Mouse (Mus musculus) retina, adult 2 months (tissue): Measurements from ENCODE around the gene Npas2.

Experiments
- DNase-seq: peaks from one replicate; pipeline ENCODE4 v3.0.0-alpha.2; 2012; ENCODE audit warnings: low read depth, low spot score

The Npas2 gene

DNA sequence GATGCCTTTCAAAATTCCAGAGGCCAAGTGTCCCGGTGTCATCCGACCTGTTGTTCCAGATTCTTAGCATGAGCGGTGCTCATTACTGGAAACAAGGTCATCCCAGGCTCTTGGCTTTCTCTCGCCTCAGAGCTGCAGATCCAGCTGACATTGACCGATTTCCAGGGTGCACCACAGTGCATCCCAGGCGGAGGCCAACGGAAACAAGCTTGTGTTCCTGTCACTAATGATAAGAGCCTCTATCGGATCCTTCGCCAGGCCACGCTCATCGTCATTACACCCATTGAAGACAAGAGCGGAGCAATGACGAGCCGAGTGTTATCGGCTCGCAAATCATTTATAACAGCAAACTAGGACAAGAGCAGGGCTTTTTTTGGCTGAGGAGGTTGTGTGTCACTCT, 91.3 kb downstream of the Npas2 start:
- DNase-seq: no peak

DNA sequence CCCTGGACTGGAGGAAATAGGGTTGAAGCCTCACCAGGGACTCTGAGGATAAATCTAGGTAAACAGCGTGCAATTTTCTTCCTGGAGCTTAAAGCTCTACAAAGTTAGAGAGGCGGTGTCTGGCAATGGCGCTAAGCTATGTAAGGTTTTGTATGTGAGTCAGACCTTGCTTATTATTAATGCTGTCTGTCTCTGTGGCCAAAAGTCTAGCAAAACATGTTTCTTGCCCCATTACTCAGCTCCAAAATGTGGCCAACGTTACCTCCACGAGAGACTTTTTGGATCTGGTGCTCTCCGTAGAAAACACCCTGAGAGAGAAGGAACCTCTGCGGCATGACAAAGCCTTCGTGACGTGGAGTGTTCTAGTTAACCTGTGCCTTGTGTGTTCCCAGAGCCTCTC, 93.5 kb downstream of the Npas2 start:
- no peak for DNase-seq

GRCm38 (mm10) chr1:39287831-39288230, 94.3 kb downstream of the Npas2 start:
- DNase-seq: no peak

DNA sequence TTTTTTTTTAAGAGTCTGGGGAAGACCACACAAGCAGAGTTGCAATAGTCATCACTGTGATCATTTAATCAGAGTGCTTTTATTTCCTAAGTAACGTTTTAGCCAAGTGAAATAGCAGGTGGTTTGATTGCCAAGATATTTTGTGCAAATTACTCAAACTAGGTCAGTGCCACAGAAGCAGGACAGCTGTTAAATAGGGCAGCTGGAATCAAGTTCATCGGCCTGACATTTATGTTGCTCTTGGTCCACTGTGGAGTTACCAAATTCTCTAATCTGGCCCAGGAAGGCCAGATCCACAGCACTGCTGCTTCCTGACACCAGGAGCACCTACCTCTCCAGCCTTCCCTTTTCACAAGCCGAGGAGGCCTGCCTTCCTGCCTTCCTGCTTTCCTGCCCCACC, 94.9 kb downstream of the Npas2 start:
- DNase-seq: no peak

DNA sequence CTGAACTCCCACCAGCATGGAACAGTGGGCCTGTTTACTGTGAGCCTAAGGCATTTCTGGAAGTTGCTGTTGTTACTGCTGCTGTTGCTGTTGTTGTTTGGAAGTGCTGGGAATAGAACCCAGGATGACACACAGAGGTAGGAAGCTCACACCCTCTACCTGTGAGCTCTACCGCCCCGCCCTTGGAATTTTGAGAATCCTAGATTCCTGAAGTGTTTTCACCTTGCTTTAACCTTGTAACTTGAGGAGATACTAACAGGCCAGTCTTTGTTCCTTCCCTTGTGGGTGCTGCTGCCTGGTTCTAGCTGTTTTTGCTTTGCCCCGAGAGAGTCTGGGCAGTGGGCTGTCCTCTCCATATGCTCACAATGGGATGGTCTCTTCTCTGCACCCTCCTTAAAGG, 98.5 kb downstream of the Npas2 start:
- no peak for DNase-seq

DNA sequence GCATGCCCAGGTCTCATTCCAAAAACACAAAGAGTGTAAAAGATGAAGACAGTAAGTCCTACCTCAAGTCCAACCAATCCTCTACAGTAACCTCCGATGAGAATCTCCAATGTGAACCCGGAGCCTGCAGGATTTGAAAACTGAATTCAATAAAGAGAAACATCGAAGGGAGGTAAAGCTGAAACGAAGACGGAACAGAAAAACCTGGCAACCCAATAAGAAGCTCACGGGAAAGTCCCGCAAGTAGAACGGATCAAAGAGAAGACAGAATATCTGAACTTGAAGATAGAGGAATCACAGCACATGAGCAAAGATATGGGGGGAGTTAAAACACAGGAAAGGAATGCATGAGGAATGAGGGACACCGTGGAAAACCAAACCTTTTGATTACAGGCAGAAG, 104.8 kb downstream of the Npas2 start:
- DNase-seq: no peak

GRCm38 (mm10) chr1:39300243-39300642, 106.7 kb downstream of the Npas2 start:
- no peak for DNase-seq

DNA sequence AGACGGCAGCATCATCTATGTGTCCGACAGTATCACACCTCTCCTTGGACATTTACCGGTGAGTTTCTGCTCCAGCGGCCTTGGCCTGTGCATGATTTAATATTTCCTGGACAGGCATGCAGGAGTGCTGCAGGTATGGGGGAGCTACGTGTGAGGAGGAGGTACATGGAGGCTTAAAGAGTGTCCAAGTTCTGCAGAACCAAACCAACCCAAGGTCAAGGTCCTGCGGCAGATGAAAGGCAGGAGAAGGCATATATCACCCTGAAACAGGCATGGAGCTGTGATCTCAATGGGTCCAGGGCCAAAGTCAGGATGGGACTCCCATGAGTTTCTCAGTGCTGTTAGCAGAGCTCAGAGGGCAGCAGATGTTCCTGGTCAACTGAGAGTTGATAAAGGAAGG, 107.1 kb downstream of the Npas2 start:
- no peak for DNase-seq

- DNase-seq: no peak
Measured at GRCm38 (mm10) chr1:39302246-39302645, 108.7 kb downstream of the Npas2 start.

- DNase-seq: no peak
Measured at GRCm38 (mm10) chr1:39303054-39303649, 109.6 kb downstream of the Npas2 start.

GRCm38 (mm10) chr1:39307291-39307690, 113.8 kb downstream of the Npas2 start:
- no peak for DNase-seq

- no peak for DNase-seq
Measured at GRCm38 (mm10) chr1:39307971-39308370, 114.4 kb downstream of the Npas2 start.

DNA sequence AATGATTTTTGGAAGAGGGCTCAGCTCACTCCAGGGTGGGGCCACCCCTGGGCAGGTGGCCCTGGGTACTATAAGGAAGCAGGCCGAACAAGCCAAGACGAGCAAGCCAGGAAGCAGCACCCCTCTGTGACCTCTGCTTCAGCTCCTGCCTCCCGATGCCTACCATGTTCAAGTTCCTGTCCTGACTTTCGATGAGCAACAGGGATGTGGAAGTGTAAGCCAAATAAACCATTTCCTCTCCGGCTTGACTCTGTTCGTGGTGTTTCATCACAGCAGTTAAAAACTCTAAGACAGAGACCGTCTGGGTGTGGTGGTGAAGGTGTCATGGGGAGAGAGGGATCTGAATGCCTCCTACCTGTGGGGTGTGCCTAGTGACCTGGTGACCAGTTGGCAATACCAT, 116.0 kb downstream of the Npas2 start:
- no peak for DNase-seq

- no peak for DNase-seq
Measured at GRCm38 (mm10) chr1:39312345-39312967, 118.9 kb downstream of the Npas2 start.

DNA sequence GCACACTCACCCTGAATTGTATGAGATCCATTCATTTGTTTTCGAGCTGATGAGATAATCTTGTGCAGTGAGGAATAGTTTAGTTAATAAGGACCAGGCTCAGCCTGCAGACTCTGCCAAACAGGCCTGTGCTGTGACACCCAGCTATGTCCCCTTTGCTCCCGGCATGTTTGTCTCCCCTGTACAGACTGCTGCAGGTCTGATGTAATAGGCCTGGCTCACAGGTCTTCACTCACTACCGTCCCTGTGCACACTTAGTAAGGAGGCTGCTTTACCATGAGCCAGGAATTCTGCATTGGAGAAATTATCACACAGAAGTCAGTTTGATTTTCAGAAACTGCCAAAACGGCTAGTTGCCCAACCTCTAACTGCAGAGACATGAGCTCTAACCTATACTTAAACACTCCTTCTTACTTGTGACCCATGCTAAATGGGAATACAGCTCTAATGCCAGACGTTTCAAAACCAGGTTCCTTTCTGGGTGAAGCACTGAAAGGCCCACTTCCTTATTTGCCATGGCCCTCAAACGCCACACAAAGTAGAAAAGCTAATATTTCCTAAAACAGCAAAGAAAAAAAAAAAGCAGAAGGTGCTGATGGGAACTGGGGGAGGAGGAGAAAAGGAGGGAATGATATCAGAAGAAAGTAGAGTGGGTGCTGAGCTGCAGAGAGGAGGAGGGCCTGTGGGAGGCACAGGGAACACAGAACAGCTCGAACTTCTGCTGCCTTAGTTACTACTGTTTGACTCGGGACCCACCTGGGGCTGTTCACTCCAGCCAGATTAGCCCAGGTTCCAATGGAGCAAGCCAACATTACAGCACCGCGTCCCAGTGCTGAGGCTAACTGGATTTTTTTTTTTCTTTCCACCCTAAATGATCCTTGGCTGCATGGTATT, 120.1 kb downstream of the Npas2 start:
- no peak for DNase-seq

- DNase-seq: no peak
Measured at GRCm38 (mm10) chr1:39317935-39318334, 124.4 kb downstream of the Npas2 start.

DNA sequence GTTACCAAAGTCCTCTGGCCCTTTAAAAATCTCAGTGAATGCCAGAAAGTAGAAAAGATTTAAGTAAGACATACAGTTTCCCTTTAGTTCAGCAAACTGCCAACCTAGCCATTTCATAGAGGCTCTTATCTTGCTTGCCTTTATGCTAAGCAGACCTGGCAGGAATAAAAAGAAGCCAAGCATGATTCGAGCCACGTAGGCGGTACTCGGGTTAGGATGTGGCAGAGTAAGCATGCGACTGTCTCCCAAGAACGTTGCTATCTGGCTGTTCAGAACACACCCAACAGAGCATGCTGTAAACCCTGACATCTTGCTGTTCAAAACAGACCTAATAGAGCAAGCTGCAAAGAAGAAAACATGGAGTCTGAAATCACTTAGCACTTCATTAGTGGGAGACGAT, 125.3 kb downstream of the Npas2 start:
- DNase-seq: no peak

DNA sequence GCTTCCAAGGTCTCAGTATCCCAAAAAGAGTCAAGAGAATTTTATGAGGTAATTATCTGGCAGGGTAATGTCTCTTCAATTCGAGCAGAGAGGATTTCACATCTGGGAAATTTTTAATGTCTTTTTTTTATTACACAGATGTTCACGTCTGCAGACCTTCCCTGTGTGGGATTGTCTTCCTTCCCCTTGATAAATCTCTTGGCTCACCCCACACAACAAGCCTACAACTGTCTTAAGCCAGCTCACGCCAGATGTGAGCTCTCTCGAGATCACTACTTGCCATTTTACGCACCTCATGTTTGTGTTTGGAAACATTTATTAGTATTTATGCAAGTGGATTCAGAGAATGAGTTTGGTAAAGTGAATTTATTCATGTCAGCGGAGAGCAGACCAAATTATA, 128.4 kb downstream of the Npas2 start:
- no peak for DNase-seq

- DNase-seq: no peak
Measured at GRCm38 (mm10) chr1:39325228-39325627, 131.7 kb downstream of the Npas2 start.

DNA sequence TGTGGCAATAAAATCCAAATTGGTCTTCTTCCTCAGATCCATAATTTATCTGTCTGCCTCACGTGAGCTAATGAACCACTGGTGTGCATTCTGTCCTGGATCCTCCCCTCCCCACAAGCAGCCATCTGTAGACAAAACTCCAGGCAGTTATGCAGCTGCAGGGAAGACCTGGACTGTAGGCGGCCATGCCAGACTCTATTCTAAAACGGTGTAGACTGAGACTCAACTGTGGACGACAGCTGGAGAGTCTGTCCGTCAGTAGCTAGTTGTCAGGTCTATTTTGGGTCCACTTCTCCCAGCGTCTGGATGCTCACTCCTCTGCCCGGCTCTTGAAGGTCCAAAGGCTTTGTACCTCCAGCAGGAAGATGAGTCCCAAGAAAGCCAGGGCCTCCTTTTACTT, 134.0 kb downstream of the Npas2 start:
- no peak for DNase-seq

GRCm38 (mm10) chr1:39330857-39331594, 137.5 kb downstream of the Npas2 start:
- no peak for DNase-seq

GRCm38 (mm10) chr1:39332456-39332855, 138.9 kb downstream of the Npas2 start:
- no peak for DNase-seq
